Mouse (Mus musculus) kidney, postnatal 0 days (tissue): ENCODE data around the gene Usp37. TPM values are rescaled to one million over a fixed set of nuclear protein-coding genes. Genes with fewer than 3 reads are reported as not detected.

ENCODE experiments used
- ATAC-seq: fragments of 200-750 bp; cut with Nextera tagmentation; replicated peaks from 2 replicates; pipeline ENCODE4 v1.8.0; 2017; ENCODE audit warnings: low read depth, moderate number of reproducible peaks, moderate TSS enrichment, moderate library complexity; ENCODE audit not compliant: low FRiP score
- DNase-seq: peaks from one replicate; pipeline ENCODE4 v3.0.0-alpha.2; 2016; ENCODE audit warnings: low spot score
- H3K27ac ChIP-seq: fragments of 300-500 bp; sonication (generic); 2 replicates; pipeline ENCODE4 v1.5.1; 2014; ENCODE audit warnings: mild to moderate bottlenecking
- H3K27me3 ChIP-seq: fragments of 300-500 bp; sonication (generic); 2 replicates; pipeline ENCODE4 v1.6.1; 2014; ENCODE audit warnings: low read length, mixed read lengths; ENCODE audit not compliant: insufficient read depth
- H3K36me3 ChIP-seq: fragments of 300-500 bp; sonication (generic); 2 replicates; pipeline ENCODE4 v1.6.1; 2014; ENCODE audit warnings: low read length, mixed read lengths; ENCODE audit not compliant: insufficient read depth
- H3K4me1 ChIP-seq: fragments of 300-500 bp; sonication (generic); replicated peaks from 2 replicates; pipeline ENCODE4 v1.6.1; 2014; ENCODE audit warnings: antibody characterized with exemption, low read length, mixed read lengths; ENCODE audit not compliant: insufficient read depth
- H3K4me2 ChIP-seq: fragments of 300-500 bp; sonication (generic); 2 replicates; pipeline ENCODE4 v1.6.1; 2014; ENCODE audit warnings: mild to moderate bottlenecking, low read length, moderate library complexity, mixed read lengths
- H3K4me3 ChIP-seq: fragments of 300-500 bp; sonication (generic); replicated peaks from 2 replicates; pipeline ENCODE4 v1.5.1; 2014; ENCODE audit warnings: low read depth, low read length
- H3K9ac ChIP-seq: fragments of 300-500 bp; sonication (generic); 2 replicates; pipeline ENCODE4 v1.6.1; 2014; ENCODE audit warnings: low read depth, low read length
- H3K9me3 ChIP-seq: fragments of 300-500 bp; sonication (generic); replicated peaks from 2 replicates; pipeline ENCODE4 v1.6.1; 2016; ENCODE audit warnings: low read length, inconsistent platforms, mixed read lengths
- CTCF ChIP-seq: IDR thresholded peaks from 2 replicates; pipeline ENCODE4 v1.5.1; 2016; ENCODE audit warnings: antibody characterized with exemption, low read depth, mild to moderate bottlenecking, moderate library complexity
- WGBS: fragments of 180-500 bp; shearing (Covaris S2); extraction: QIAGEN DNeasy Blood & Tissue Kit; methylation state at CpG from one replicate; pipeline ENCODE4 v1.1.7; 2014; 5-methylcytosine and 5-hydroxymethylcytosine counted together
- polyA plus RNA-seq: library from polyadenylated mRNA; unstranded; fragments of >200 nt; fragmentation: Nextera tagmentation; extraction: Ambion mirVana; gene quantifications from 2 replicates; pipeline ENCODE4 v1.2.1, GENCODE M21; 2015

Gene Usp37
- polyA plus RNA-seq, 1 experiment from 2014 or later = 17.4 TPM

DNA sequence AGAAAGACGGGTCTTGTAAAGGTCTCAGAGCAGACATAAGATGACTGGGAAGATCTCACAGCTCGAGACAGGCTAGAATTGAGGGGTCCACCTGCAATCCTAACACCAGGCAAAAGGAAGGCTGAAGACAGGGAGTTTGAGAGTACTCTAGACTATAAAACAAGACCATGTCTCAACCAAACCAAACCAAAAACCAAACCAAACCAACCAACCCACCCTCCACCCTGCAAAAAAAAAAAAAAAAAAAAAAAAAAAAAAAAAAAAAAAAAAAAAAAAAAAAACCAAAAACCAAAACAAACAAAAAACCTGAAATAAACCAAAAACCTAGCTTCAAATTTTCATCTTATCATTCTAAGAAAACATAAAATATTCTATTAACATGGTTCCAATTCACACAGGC lies 99.5 kb downstream of the Usp37 start:
- TF ChIP-seq CTCF = no peak
- no peak overlapping the region for H3K4me3 ChIP-seq
- WGBS = 81% methylated on average over 2 of the region's 2 CpGs
- no peaks in the 10 kb centered on the region for H3K4me1 ChIP-seq
- H3K36me3 ChIP-seq = peaks cover 25% of the 10 kb centered on the region; the same call in 1 of the 2 replicates
- DNase-seq (no peak), ATAC-seq (no peak)
- H3K4me2 ChIP-seq = no peak overlapping the region
- no peaks in the 10 kb centered on the region for H3K9me3 ChIP-seq
- H3K27ac ChIP-seq = no peak overlapping the region
- no peak overlapping the region for H3K9ac ChIP-seq
- H3K27me3 ChIP-seq = no peaks in the 10 kb centered on the region

DNA sequence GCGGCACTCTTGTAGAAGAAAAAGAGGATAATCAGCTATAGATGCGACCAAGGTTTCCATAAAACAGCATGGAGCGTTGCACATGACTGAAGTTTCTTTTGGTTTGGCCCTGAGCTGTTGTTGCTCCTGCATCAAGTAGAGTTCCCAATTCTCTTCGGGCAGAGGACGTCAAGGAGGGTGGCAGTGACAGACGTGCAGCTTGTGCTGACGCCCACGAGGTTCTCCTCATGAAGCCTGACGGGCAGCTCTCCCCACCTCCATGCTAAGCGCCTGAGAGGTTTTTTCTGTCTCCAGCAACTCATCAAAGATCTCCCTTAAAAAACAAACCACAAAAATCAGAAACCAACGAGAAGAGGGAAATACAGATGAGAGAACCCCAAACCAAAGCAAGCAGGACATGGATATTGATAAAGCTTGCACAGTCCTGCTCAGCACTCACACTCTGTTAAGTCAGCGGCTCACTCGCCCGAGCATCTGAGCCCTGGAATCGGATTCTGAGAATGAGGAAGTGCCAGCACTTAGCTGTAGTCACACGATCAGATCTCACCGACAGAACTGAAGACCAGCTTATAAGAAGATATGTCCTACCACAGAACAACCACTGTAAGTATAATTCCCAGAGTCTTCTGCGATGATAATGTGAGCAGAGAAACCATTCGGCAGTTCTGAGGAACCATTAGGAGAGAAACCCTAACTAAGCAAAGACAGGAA lies 104.8 kb downstream of the Usp37 start:
- Histone ChIP-seq H3K27ac (no peak overlapping the region), H3K9me3 (no peaks in the 10 kb centered on the region), H3K4me1 (no peaks in the 10 kb centered on the region), H3K27me3 (no peaks in the 10 kb centered on the region), H3K4me3 (no peak overlapping the region), H3K4me2 (no peak overlapping the region), H3K9ac (no peak overlapping the region), H3K36me3 (peaks cover 43% of the 10 kb centered on the region)
- DNase-seq (no peak), ATAC-seq (no peak)
- 90% methylated on average over 19 of the region's 19 CpGs for WGBS
- no peak for TF ChIP-seq CTCF

DNA sequence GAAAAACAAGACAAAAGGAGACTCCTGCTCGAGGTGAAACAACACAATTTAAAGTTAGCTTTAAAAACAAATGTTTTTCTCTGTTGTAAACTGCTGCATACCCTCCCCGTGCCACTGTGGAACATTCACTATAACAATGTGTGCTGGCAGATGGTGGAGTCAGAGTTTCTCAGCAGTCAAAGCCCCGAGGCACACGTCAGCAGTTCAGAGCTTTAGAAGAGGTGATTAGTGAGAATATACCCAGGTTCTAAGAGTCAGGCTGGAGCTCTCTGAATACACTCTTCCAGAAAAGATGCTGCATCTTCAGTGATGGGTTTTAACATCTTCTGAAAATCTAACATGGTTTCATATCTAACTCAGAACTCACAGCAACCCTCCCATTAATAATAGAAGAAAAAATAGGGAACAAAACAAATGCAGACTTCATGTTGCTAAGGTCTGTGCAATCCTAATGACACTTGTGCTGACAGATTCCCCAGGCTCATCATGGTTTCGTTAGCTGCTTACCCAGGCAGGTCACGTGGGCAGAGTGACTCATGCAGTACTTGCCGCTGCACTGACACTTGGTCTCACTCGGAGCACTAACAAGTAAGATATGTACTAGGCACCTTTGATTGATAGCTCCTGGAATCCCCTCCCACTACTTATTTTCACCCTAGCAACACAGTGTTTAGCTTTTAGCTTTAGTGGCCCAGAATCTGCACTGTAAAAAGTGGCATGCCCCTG lies 106.2 kb downstream of the Usp37 start:
- ATAC-seq (no peak), DNase-seq (no peak)
- no peak overlapping the region for H3K4me3 ChIP-seq
- H3K4me1 ChIP-seq = no peaks in the 10 kb centered on the region
- H3K27ac ChIP-seq = no peak overlapping the region
- peaks cover 47% of the 10 kb centered on the region for H3K36me3 ChIP-seq
- 77% methylated on average over 8 of the region's 8 CpGs for WGBS
- no peaks in the 10 kb centered on the region for H3K27me3 ChIP-seq
- no peaks in the 10 kb centered on the region for H3K9me3 ChIP-seq
- no peak overlapping the region for H3K9ac ChIP-seq
- TF ChIP-seq CTCF = no peak
- H3K4me2 ChIP-seq = no peak overlapping the region

DNA sequence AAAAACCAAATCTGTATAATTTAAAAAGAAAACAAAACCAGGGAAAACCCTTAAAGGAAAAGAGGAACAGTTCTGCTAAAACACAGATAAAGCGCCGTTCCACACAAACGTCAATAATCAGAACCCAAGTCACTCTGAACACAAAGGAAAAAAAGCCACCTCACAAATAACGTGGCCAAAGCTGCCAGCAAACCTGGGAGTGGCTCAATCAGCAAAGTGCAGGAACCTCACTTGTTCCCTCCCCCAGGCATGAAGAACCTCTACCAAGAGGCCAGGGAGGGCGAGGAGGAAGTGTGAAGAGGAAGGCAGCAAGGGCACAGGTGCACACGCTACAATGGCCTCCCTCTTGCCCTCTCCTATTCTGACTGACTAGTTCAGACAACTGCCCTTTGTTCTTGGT lies 108.5 kb downstream of the Usp37 start:
- DNase-seq (no peak), ATAC-seq (no peak)
- H3K27me3 ChIP-seq = no peaks in the 10 kb centered on the region
- no peak for TF ChIP-seq CTCF
- no peaks in the 10 kb centered on the region for H3K4me1 ChIP-seq
- no peaks in the 10 kb centered on the region for H3K9me3 ChIP-seq
- H3K4me3 ChIP-seq = no peak overlapping the region
- peaks cover 35% of the 10 kb centered on the region for H3K36me3 ChIP-seq
- no peak overlapping the region for H3K4me2 ChIP-seq
- WGBS = 86% methylated on average over 6 of the region's 6 CpGs
- no peak overlapping the region for H3K27ac ChIP-seq
- no peak overlapping the region for H3K9ac ChIP-seq

DNA sequence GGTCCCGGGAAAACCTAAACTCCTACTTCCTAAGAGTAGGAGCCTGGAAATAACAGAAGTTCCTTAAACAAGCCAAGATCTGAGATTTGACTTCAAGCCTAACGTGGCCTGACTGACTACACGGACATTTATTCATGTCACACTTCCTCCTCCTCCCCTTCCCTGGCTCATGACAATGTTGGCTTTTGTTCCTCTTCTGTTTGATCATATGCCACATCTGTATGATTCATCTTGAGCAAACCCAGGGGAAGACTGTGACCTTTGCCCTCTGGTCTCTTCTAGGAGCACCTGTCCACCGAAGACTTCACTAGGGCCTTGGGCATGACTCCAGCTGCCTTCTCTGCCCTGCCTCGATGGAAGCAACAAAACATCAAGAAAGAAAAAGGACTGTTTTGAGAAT lies 109.5 kb downstream of the Usp37 start:
- Histone ChIP-seq H3K27ac (no peak overlapping the region), H3K9ac (no peak overlapping the region), H3K4me3 (no peak overlapping the region), H3K4me1 (no peaks in the 10 kb centered on the region), H3K36me3 (peaks cover 33% of the 10 kb centered on the region), H3K9me3 (no peaks in the 10 kb centered on the region), H3K27me3 (no peaks in the 10 kb centered on the region), H3K4me2 (no peak overlapping the region)
- DNase-seq (no peak), ATAC-seq (no peak)
- no peak for TF ChIP-seq CTCF
- 46% methylated on average over 5 of the region's 5 CpGs for WGBS

DNA sequence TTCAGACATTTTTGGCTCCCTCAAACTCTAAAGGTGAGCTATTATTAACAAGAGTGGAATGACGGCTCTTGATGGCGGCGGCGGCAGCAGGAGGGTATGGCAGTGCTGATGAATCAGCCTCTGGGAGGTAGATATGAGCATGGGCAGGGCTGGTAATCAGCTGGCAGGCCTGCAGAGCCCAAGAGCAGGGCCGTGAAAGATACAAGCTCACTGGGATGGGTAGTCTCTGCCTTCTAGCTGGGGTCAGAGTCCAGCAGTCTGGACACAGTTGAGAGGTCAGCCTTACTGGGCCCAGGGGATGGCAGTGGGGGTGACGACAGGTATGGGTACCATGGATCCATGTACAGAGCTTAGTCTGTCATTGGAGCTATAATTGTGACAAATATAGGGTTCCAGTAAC lies 110.9 kb downstream of the Usp37 start:
- Histone ChIP-seq H3K4me3 (no peak overlapping the region), H3K36me3 (peaks cover 19% of the 10 kb centered on the region; the same call in 1 of the 2 replicates), H3K9me3 (no peaks in the 10 kb centered on the region), H3K27me3 (no peaks in the 10 kb centered on the region), H3K4me2 (no peak overlapping the region), H3K27ac (no peak overlapping the region), H3K4me1 (no peaks in the 10 kb centered on the region), H3K9ac (no peak overlapping the region)
- 80% methylated on average over 6 of the region's 6 CpGs for WGBS
- DNase-seq (no peak), ATAC-seq (peak; percentile 62; the same call in 1 of the 2 replicates)
- no peak for TF ChIP-seq CTCF
